Mouse (Mus musculus) liver, postnatal 0 days (tissue): ENCODE measurements at regions not wholly inside any gene's neighbourhood (a gene's known extent, or its start where the extent isn't known, plus 50 kb on each side); places are given as distances from the start of the nearest gene placed in this dataset.

Experiments used
- ATAC-seq: fragments of 200-750 bp; cut with Nextera tagmentation; 2 replicates; pipeline ENCODE4 v1.8.0; 2017; ENCODE audit warnings: mild to moderate bottlenecking, moderate library complexity
- DNase-seq: peaks from one replicate; pipeline ENCODE4 v3.0.0-alpha.2; 2016
- H3K27ac ChIP-seq: fragments of 300-500 bp; sonication (generic); 2 replicates; pipeline ENCODE4 v1.5.1; 2014; ENCODE audit warnings: antibody characterized with exemption, moderate library complexity, mild to moderate bottlenecking, low read depth
- H3K27me3 ChIP-seq: fragments of 300-500 bp; sonication (generic); 2 replicates; pipeline ENCODE4 v1.6.1; 2014; ENCODE audit warnings: low read length, control low read depth, mixed read lengths; ENCODE audit not compliant: insufficient read depth
- H3K36me3 ChIP-seq: fragments of 300-500 bp; sonication (generic); replicated peaks from 2 replicates; pipeline ENCODE4 v1.6.1; 2014; ENCODE audit warnings: mild to moderate bottlenecking, control low read depth, low read length, moderate library complexity, mixed read lengths; ENCODE audit not compliant: insufficient read depth
- H3K4me1 ChIP-seq: fragments of 300-500 bp; sonication (generic); 2 replicates; pipeline ENCODE4 v1.6.1; 2014; ENCODE audit warnings: antibody characterized with exemption, mild to moderate bottlenecking, control low read depth; ENCODE audit not compliant: insufficient read depth
- H3K4me2 ChIP-seq: fragments of 300-500 bp; sonication (generic); 2 replicates; pipeline ENCODE4 v1.6.1; 2014; ENCODE audit warnings: low read depth, mild to moderate bottlenecking, low read length, moderate library complexity, mixed read lengths
- H3K4me3 ChIP-seq: fragments of 300-500 bp; sonication (generic); 2 replicates; pipeline ENCODE4 v1.5.1; 2014; ENCODE audit warnings: low read depth, low read length
- H3K9ac ChIP-seq: fragments of 300-500 bp; sonication (generic); replicated peaks from 2 replicates; pipeline ENCODE4 v1.6.1; 2014; ENCODE audit warnings: mild to moderate bottlenecking, moderate library complexity
- H3K9me3 ChIP-seq: fragments of 300-500 bp; sonication (generic); 2 replicates; pipeline ENCODE4 v1.6.1; 2016; ENCODE audit warnings: mild to moderate bottlenecking, control low read depth, low read length, mixed read lengths
- CTCF ChIP-seq: sonication (generic); IDR thresholded peaks from 2 replicates; pipeline ENCODE4 v1.5.1; 2016; ENCODE audit warnings: antibody characterized with exemption, low read depth
- EP300 ChIP-seq: IDR thresholded peaks from 2 replicates; pipeline ENCODE4 v1.6.1; 2016; ENCODE audit warnings: antibody characterized with exemption, low read depth, mild to moderate bottlenecking
- WGBS: fragments of 180-500 bp; shearing (Covaris S2); extraction: QIAGEN DNeasy Blood & Tissue Kit; methylation state at CpG from one replicate; pipeline ENCODE4 v1.1.7; 2014; ENCODE audit not compliant: insufficient replicate concordance; 5-methylcytosine and 5-hydroxymethylcytosine counted together

- ATAC-seq (no peak), DNase-seq (no peak)
- Histone ChIP-seq H3K27ac (no peak overlapping the region), H3K9me3 (no peaks in the 10 kb centered on the region; the same call in 1 of the 2 replicates), H3K4me2 (no peak overlapping the region), H3K4me3 (no peak overlapping the region), H3K9ac (no peak overlapping the region), H3K27me3 (no peaks in the 10 kb centered on the region), H3K4me1 (no peaks in the 10 kb centered on the region), H3K36me3 (no peaks in the 10 kb centered on the region)
- WGBS = 71% methylated on average over 2 of the region's 2 CpGs
- TF ChIP-seq EP300 = no peak
- no peak for TF ChIP-seq CTCF
Measured at GRCm38 (mm10) chr6:101793986-101794385, 416.3 kb upstream of the Pdzrn3 start.

DNA sequence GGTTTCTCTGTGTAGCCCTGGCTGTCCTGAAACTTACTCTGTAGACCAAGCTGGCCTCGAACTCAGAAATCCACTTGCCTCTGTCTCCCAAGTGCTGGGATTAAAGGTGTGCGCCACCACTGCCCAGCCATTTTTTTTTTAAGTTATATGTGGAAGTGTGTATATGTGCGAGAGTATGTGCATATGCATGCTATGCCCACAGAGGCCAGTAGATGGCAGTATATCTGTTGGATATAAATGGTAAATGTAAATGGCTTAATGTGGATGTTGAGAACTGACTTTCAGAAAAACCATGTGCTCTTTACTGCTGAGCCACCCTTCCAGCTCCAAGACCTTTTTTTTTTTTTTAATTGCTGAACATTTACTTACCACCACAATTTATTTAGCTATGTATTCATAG is 400.2 kb upstream of the Pdzrn3 start:
- Histone ChIP-seq H3K4me1 (no peaks in the 10 kb centered on the region), H3K9me3 (no peaks in the 10 kb centered on the region), H3K27ac (no peak overlapping the region), H3K9ac (no peak overlapping the region), H3K36me3 (no peaks in the 10 kb centered on the region), H3K4me3 (no peak overlapping the region), H3K27me3 (no peaks in the 10 kb centered on the region), H3K4me2 (no peak overlapping the region)
- TF ChIP-seq CTCF (peak; percentile 28), EP300 (no peak)
- ATAC-seq = no peak
- 85% methylated on average over 3 of the region's 3 CpGs for WGBS
- no peak for DNase-seq

GRCm38 (mm10) chr6:101773151-101773550 is 395.5 kb upstream of the Pdzrn3 start:
- Histone ChIP-seq H3K27ac (no peak overlapping the region), H3K4me2 (no peak overlapping the region), H3K27me3 (no peaks in the 10 kb centered on the region), H3K4me1 (no peaks in the 10 kb centered on the region), H3K9me3 (no peaks in the 10 kb centered on the region; the same call in 1 of the 2 replicates), H3K9ac (no peak overlapping the region), H3K4me3 (no peak overlapping the region), H3K36me3 (no peaks in the 10 kb centered on the region)
- DNase-seq (no peak), ATAC-seq (no peak)
- TF ChIP-seq EP300 (no peak), CTCF (no peak)
- WGBS = 74% methylated on average over 5 of the region's 5 CpGs

DNA sequence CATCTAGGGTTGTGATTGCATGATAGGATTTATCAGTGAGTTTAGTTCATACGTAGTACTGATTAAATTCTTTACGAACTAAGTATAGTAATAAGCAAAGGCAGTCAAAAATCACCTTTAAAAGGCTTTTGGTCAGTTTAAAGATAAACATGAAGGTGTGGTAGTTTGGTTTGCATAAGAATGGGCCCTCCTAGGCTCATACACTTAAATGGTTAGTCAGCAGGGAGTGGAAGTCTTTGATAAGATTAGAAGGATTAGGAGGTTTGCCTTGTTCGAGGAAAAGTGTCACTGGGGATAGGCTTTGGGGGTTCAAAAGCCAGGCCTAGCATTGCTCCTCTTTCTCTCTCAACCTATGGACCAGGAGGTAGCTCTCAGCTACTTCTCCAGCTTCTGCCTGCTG is 357.4 kb upstream of the Pdzrn3 start:
- Histone ChIP-seq H3K36me3 (no peaks in the 10 kb centered on the region), H3K27ac (no peak overlapping the region), H3K4me3 (no peak overlapping the region), H3K9ac (no peak overlapping the region), H3K9me3 (no peaks in the 10 kb centered on the region), H3K4me2 (no peak overlapping the region), H3K4me1 (no peaks in the 10 kb centered on the region), H3K27me3 (no peaks in the 10 kb centered on the region)
- 49% methylated on average over 3 of the region's 3 CpGs for WGBS
- no peak for DNase-seq
- TF ChIP-seq CTCF (no peak), EP300 (no peak)
- ATAC-seq = no peak

DNA sequence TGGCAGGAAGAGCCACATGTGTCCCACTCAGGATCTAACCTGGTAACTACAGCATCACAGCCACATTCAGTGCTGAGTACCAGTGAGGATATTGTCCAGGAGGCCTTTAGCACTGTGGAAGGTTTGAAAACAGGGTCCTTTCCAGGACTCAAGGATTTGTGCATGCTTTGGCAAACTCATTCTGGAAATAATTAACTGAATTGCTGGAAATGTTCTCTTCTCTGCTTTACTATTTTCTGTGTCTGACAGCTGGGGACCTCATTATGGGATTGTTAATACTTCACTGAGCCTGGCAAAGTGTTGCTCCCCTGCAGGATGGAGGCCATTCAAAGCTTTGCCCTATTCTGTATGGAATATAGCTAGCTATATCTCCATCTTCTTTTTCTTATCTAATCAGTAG is 342.8 kb upstream of the Pdzrn3 start:
- H3K4me1 ChIP-seq = no peaks in the 10 kb centered on the region
- H3K4me3 ChIP-seq = no peak overlapping the region
- ATAC-seq (no peak), DNase-seq (no peak)
- no peak overlapping the region for H3K9ac ChIP-seq
- H3K36me3 ChIP-seq = no peaks in the 10 kb centered on the region
- H3K4me2 ChIP-seq = no peak overlapping the region
- H3K27me3 ChIP-seq = no peaks in the 10 kb centered on the region
- H3K9me3 ChIP-seq = no peaks in the 10 kb centered on the region
- TF ChIP-seq CTCF = no peak
- no peak for TF ChIP-seq EP300
- no peak overlapping the region for H3K27ac ChIP-seq

DNA sequence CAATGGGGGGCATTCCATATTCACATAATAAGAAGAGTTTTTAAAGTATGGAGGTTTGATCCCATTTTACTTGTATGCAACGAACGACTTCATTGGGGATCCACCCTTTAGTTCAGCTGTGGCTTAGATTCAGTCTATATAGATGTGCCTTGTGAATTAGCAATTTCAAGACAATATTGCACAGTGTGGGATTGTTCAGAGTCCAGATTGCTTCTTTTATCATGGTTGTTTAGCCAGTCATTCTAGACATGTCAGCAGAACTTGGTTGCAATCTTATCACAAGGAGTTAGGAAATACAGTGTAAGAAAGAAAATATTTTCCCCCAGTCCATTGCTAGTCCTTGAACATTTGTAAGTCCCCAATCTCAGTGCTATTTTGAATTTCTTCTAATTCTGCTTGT is 312.0 kb upstream of the Pdzrn3 start:
- no peak overlapping the region for H3K9ac ChIP-seq
- H3K27ac ChIP-seq = no peak overlapping the region
- H3K4me3 ChIP-seq = no peak overlapping the region
- H3K9me3 ChIP-seq = no peaks in the 10 kb centered on the region
- no peaks in the 10 kb centered on the region for H3K4me1 ChIP-seq
- H3K27me3 ChIP-seq = no peaks in the 10 kb centered on the region
- WGBS = 76% methylated on average over 2 of the region's 2 CpGs
- H3K36me3 ChIP-seq = no peaks in the 10 kb centered on the region
- no peak for DNase-seq
- TF ChIP-seq EP300 (no peak), CTCF (no peak)
- ATAC-seq = no peak
- H3K4me2 ChIP-seq = no peak overlapping the region

DNA sequence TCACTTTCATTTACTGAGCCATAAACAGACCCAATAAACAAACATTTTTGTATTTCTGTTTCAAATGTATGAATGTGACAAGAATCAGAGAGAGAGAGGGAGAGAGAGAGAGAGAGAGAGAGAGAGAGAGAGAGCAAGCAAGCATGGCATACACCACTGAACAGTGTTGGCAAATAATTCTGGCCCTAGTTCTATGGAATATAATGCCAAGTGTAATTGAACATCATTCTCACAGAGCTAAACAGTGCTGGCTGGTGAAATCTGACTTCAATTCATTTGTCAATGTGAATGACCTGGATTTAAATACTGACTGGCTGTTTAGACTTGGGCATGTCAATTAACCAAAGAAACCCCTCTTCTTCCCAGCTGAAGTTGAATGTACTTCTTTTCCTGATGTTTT is 308.9 kb upstream of the Pdzrn3 start:
- no peak overlapping the region for H3K4me2 ChIP-seq
- no peaks in the 10 kb centered on the region for H3K4me1 ChIP-seq
- DNase-seq = no peak
- no peak overlapping the region for H3K9ac ChIP-seq
- H3K27ac ChIP-seq = no peak overlapping the region
- no peaks in the 10 kb centered on the region for H3K36me3 ChIP-seq
- H3K27me3 ChIP-seq = no peaks in the 10 kb centered on the region
- no peak for TF ChIP-seq CTCF
- TF ChIP-seq EP300 = no peak
- no peak for ATAC-seq
- no peaks in the 10 kb centered on the region for H3K9me3 ChIP-seq
- H3K4me3 ChIP-seq = no peak overlapping the region
